Mouse (Mus musculus): ENCODE data around the gene Adgrb3. TPM values are rescaled to one million over a fixed set of nuclear protein-coding genes. Genes with fewer than 3 reads are reported as not detected.
"Not testable (repeated sequence)": the region's sequence is repeated elsewhere in the genome, so short reads cannot be mapped to it uniquely, and the experiment has no call there.

The Adgrb3 gene
- total RNA-seq, 2 experiments from 2014 or later = not detected

DNA sequence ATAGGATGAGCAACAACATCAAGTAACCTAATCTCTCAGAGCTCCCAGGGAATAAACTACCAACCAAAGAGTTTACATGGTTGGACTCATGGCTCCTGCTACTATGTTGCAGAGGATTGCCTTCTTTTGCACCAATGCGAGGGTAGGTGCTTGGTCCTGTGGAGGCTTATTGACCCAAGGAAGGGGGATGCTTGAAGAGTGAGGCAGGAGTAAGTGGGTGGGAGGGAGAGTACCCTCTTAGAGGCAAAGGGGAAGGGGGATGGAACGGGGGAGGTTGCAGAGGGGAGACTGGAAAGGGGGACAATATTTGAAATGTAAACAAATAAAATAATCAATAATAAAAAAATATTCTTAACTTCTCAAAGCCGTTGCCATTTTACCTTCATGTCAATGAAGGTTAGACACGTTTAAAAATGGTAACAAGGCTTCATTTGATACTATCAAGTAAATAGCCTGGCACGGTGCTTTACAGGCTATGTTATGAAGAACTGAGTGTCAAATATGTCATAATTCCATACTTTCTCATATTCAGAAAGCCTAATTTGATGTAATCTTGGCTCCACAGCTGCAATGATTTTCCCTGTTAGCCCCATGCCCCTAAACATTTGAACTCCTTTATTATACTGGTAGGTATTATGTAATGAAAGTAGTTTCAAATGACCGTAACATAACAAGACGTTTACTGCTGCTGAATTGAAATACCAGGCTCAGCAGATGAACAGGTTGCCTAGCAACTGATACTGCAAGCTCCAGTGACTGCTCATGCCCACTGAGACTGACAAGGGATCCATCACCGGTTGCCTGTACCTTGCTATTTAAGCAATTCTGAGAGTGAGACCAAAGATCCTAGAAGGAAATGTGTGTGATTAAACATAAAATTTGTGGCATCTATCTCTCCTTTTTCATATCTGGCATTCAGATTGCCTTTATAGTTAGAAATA lies 796.1 kb downstream of the Adgrb3 start:
- ATAC-seq (ENCODE audit: poor library complexity, severe bottlenecking) = no peak

DNA sequence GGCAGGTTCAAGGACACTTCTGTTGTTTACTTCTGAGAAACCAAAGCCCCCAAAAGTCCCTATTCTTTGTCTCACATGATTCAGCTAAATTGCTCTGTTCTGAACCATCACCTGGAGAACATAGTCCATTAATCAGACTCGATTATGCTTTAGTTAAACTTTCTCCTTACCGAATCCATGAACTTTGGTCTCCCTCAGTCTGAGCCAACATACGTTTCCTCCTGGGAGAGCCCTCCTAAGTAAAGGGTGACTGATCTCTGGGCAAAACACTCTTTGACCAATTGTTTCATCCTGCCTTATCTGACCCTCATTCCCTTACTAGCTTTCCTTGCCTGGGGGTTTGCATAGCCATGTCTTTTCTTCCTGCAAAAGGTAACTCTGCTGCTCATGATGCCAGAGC lies 806.4 kb downstream of the Adgrb3 start:
- ATAC-seq (ENCODE audit: poor library complexity, severe bottlenecking) = no peak

DNA sequence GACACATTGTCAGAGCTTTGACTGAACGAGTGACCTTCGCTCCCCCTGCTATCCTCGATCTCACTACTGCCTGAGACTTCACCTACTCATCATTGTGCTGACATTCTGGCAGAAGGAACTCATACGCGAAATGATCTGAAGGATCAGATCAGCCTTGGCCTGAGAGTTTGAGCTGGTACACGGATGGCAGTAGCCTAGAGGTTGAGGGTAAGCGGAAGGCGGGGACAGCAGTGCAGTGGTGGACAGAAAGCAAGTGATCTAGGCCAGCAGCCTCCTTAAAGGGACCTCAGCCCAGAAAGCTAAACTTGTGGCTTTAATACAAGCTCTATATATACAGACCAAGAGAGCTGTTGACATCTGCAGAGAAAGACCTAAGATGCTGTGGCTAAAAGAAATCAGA lies 811.7 kb downstream of the Adgrb3 start:
- ATAC-seq (ENCODE audit: poor library complexity, severe bottlenecking) = not testable (repeated sequence)
